Mouse (Mus musculus) lung, adult 2 months (tissue): ENCODE data around the gene Gm45021. TPM values are rescaled to one million over a fixed set of nuclear protein-coding genes. Genes with fewer than 3 reads are reported as not detected.

Experiments used
- DNase-seq: peaks from one replicate; pipeline ENCODE4 v3.0.0; 2022
- H3K4me1 ChIP-seq: fragments of 200-500 bp; 2 replicates; pipeline ENCODE4 v1.6.1; 2011; ENCODE audit warnings: low read length; ENCODE audit not compliant: control insufficient read depth, insufficient read depth
- H3K4me3 ChIP-seq: fragments of 200-500 bp; replicated peaks from 2 replicates; pipeline ENCODE3; 2011; ENCODE audit warnings: low read depth, mild to moderate bottlenecking, control low read depth, low read length; ENCODE audit errors: extremely low read depth
- CTCF ChIP-seq: fragments of 200-500 bp; IDR thresholded peaks from 2 replicates; pipeline ENCODE4 v1.5.1; 2011; ENCODE audit warnings: mild to moderate bottlenecking, low read length, control low read depth; ENCODE audit not compliant: insufficient read depth
- POLR2A ChIP-seq: fragments of 200-500 bp; IDR thresholded peaks from 2 replicates; pipeline ENCODE4 v1.6.1; 2011; ENCODE audit warnings: low read depth, mild to moderate bottlenecking, control low read depth, low read length, borderline replicate concordance; ENCODE audit errors: extremely low read depth
- WGBS: fragments of 180-500 bp; shearing (Covaris S2); methylation state at CpG from one replicate; pipeline ENCODE4 v1.1.7; 2018; 5-methylcytosine and 5-hydroxymethylcytosine counted together
- polyA plus RNA-seq: library from polyadenylated mRNA; depleted of rRNA; stranded (reverse); fragments of >200 nt; gene quantifications from 2 replicates; pipeline ENCODE4 v1.2.3, GENCODE M21; 2012

The Gm45021 gene
- polyA plus RNA-seq, 1 experiment, result not detected

GRCm38 (mm10) chr6:48553819-48554218 lies 35.6 kb upstream of the Gm45021 start:
- peaks cover 4% of the 10 kb centered on the region; the same call in 1 of the 2 replicates for H3K4me1 ChIP-seq
- no peak overlapping the region for H3K4me3 ChIP-seq
- 72% methylated on average over 4 of the region's 4 CpGs for WGBS
- no peak for DNase-seq
- TF ChIP-seq POLR2A, result no peak
- TF ChIP-seq CTCF, result no peak

- DNase-seq, result peak; percentile 98
- Histone ChIP-seq H3K4me1 (peaks cover 4% of the 10 kb centered on the region; the same call in 1 of the 2 replicates), H3K4me3 (peak within 1 kb of the TSS; percentile 64)
- no peak for TF ChIP-seq CTCF
- peak; percentile 85 for TF ChIP-seq POLR2A
- WGBS, result 1% methylated on average over 39 of the region's 39 CpGs
Measured at GRCm38 (mm10) chr6:48554280-48555103, 34.9 kb upstream of the Gm45021 start, which contains the start of gene Lrrc61. TSS of gene Lrrc61 (plus strand) at chr6:48554796.

DNA sequence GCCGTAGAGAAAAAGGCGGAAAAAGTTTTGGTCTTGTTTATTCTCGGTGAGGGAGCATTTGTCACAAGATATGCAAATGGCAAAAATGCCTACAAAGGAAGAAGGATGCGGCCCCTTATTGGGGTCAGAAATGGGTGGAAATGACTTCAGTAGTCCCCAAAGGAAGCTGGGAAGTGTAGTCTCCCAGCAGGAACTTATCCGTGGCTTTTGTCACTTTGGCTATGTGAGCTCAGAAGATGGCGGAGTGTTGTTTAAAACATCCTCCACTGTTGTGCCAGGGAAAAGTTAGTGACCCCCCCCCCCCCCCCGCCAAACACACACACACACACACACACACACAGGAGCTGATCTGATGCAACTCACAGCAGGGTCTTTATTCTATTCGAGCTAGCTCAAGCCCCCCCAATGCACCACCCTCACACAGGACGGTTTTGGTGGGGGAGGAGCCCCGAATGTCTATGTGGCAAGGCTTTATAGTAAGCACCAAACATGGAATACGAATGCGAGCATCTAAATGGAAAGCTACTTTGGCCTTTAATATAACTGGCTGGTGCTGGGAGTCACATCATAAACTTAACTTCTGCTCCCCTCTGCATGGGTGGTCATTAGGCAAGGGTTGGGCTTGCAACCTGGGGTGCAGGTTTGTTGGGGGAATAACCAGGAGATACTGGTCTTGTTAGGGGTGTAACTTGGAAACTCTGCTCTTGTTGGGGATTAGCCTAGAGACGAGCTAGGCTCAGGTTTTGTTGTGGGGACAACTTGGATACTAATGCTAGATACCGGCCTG lies 34.1 kb upstream of the Gm45021 start:
- DNase-seq, result no peak
- peaks cover 4% of the 10 kb centered on the region; the same call in 1 of the 2 replicates for H3K4me1 ChIP-seq
- WGBS, result 21% methylated on average over 14 of the region's 14 CpGs
- TF ChIP-seq POLR2A (peak; percentile 34; the same call in 1 of the 2 replicates), CTCF (no peak)
- H3K4me3 ChIP-seq, result peak overlapping the region; percentile 61

- DNase-seq, result no peak
- 89% methylated on average over 3 of the region's 3 CpGs for WGBS
- TF ChIP-seq POLR2A (no peak), CTCF (no peak)
- H3K4me1 ChIP-seq, result peaks cover 4% of the 10 kb centered on the region; the same call in 1 of the 2 replicates
- H3K4me3 ChIP-seq, result no peak overlapping the region
Measured at GRCm38 (mm10) chr6:48555956-48556355, 33.5 kb upstream of the Gm45021 start.

- 78% methylated on average over 4 of the region's 4 CpGs for WGBS
- Histone ChIP-seq H3K4me3 (no peak overlapping the region), H3K4me1 (peaks cover 2% of the 10 kb centered on the region; the same call in 1 of the 2 replicates)
- no peak for TF ChIP-seq POLR2A
- TF ChIP-seq CTCF, result no peak
- DNase-seq, result no peak
Measured at GRCm38 (mm10) chr6:48565693-48566310, 23.6 kb upstream of the Gm45021 start.

DNA sequence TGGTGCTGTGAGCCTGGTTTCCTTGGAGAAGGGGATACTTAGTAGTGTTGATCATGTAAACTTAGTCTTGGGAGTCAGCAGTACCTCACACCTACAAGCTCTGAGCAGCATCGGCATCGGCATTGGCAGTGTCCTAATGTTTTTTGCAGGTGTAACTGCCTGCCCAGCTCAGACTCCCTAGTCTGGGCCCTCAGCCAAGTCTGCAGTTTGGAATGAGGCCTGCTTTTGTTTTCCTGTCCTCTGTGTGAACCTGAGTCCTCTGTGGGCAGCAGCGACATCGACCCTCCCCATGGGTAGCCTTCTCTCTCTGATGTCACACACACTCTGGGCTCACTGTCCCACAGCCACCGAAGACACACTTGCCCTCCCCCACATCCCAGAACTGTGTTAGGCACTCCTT lies 23.1 kb upstream of the Gm45021 start:
- TF ChIP-seq CTCF, result no peak
- no peak for TF ChIP-seq POLR2A
- WGBS, result 19% methylated on average over 5 of the region's 5 CpGs
- peaks cover 2% of the 10 kb centered on the region; the same call in 1 of the 2 replicates for H3K4me1 ChIP-seq
- DNase-seq, result no peak
- H3K4me3 ChIP-seq, result no peak overlapping the region

DNA sequence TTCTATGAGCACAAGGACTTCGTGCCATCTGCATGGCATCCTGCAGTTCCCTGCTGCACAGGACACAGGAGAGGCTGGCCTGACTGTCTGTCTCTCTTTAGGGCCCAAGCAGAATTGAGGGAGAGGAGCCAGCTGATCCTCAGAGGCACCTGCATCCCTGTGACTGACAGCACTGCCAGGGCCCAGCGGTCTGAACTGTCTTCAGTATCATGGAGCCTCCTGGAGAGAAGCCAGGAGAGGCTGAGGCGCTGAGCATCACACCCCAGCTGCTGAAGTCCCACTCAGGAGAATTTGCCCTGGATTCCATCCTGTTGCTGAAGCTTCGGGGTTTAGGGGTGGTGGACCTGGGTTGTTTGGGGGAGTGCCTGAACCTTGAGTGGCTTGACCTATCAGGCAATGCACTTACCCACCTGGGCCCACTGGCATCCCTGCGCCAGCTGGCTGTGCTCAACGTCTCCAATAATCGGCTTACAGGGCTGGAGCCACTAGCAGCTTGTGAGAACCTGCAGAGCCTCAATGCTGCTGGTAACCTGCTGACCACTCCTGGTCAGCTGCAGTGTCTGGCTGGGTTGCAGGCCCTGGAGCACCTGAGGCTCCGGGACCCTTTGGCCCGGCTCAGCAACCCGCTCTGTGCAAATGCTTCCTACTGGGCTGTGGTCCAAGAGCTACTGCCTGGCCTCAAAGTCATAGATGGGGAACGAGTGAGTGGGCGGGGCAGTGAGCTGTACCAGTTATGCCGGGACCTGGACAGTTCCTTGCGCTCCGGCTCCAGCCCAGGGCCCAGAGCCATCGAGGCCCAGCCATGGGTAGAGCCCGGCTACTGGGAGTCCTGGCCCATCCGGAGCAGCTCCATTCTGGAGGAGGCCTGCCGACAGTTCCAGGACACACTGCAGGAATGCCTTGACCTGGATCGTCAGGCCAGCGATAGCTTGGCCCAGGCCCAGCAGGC lies 21.1 kb upstream of the Gm45021 start:
- TF ChIP-seq CTCF (no peak), POLR2A (peak; percentile 24; the same call in 1 of the 2 replicates)
- Histone ChIP-seq H3K4me1 (peaks cover 2% of the 10 kb centered on the region; the same call in 1 of the 2 replicates), H3K4me3 (no peak overlapping the region)
- 36% methylated on average over 21 of the region's 21 CpGs for WGBS
- peak; percentile 20 for DNase-seq

- no peak for DNase-seq
- TF ChIP-seq POLR2A (no peak), CTCF (no peak)
- Histone ChIP-seq H3K4me1 (peaks cover 2% of the 10 kb centered on the region; the same call in 1 of the 2 replicates), H3K4me3 (no peak overlapping the region)
- 53% methylated on average over 8 of the region's 8 CpGs for WGBS
Measured at GRCm38 (mm10) chr6:48569065-48569807, 20.2 kb upstream of the Gm45021 start.
